Mouse (Mus musculus): ENCODE measurements around the gene Coq5. TPM values are rescaled to one million over a fixed set of nuclear protein-coding genes. Genes with fewer than 3 reads are reported as not detected.
A peak's percentile ranks its signal among the peaks of the same experiment; 100 is the strongest.

Gene Coq5
- total and polyA plus RNA-seq, 3 experiments = 40.5 to 43.3 TPM; not detected in 1

DNA sequence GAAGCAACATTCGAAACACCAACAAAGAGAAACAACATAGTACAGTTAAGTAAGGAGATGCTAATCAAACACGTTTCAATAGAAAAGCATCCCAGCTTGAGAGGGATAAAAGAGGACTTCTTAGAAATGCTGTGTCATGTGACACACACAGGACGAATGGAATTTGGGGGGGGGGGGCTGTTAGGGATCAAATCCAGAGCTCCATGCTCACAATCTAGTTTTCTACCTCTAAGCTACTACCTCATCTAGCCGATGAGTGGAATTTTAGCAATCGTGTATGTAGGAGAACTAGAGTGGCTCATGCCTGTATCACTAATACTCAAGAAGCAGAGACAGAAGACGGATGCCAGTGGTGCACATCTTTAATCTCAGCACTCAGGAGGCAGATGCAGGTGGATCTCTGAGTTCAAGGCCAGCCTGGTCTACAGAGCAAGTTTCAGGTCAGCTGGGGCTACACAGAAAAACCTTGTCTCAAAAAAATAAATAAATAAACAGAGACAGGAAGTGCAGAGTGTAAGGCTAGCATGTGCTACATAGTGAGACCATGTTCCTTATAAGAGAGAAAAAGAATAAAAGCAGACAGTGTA, 5.8 kb upstream of the Coq5 start (continued):
- TF ChIP-seq KAT2A (conservative IDR thresholded peaks at IDR 0.05; ENCODE audit: low read depth, low read length) (no peak), ZC3H11A (IDR thresholded peaks at IDR 0.05; ENCODE audit: low read depth, low read length) (no peak), MAZ (IDR thresholded peaks at IDR 0.05; ENCODE audit: low read depth, low read length) (0 out of 2 replicates have a peak, but pooled peaks have one; percentile 61), ELF1 (IDR thresholded peaks at IDR 0.05; ENCODE audit: low read depth, low read length) (no peak), RAD21 (IDR thresholded peaks at IDR 0.05; ENCODE audit: low read depth, low read length) (no peak), NRF1 (IDR thresholded peaks at IDR 0.05; ENCODE audit: insufficient read depth, low read depth, low read length, poor library complexity, severe bottlenecking) (no peak)

GRCm38 (mm10) chr5:115274353-115274752, 5.1 kb upstream of the Coq5 start:
- H3K9ac ChIP-seq (ENCODE audit: control insufficient read depth, low read depth, low read length, poor library complexity, severe bottlenecking) = peak overlapping the region; percentile 61
- peaks cover 31% of the 10 kb centered on the region for H3K79me2 ChIP-seq (ENCODE audit: control insufficient read depth, insufficient read depth, low read length, poor library complexity)
- no peaks in the 10 kb centered on the region for H3K9me3 ChIP-seq (replicated peaks; ENCODE audit: insufficient read depth, low read length)
- H3K4me3 ChIP-seq (ENCODE audit: control insufficient read depth in 1 of 2, insufficient read depth in 1 of 2, low read depth in 2 of 2, low read length in 2 of 2) = peak overlapping the region; percentile 48 to 62; a peak in 3 of 4 replicates
- peaks cover 15 to 21% of the 10 kb centered on the region in 2 experiments for H3K4me1 ChIP-seq (ENCODE audit: control insufficient read depth in 1 of 2, insufficient read depth in 2 of 2, low read length in 2 of 2)
- H3K36me3 ChIP-seq (ENCODE audit: control insufficient read depth in 1 of 2, insufficient read depth in 2 of 2, low read length in 2 of 2) = peaks cover 3 to 27% of the 10 kb centered on the region in 2 experiments; a peak in 3 of 4 replicates
- DNase-seq (ENCODE audit: low read depth, low spot score) = peak; percentile 59
- peak overlapping the region; percentile 65 for H3K27ac ChIP-seq (ENCODE audit: control insufficient read depth, low read depth, low read length)
- H3K27me3 ChIP-seq (ENCODE audit: control insufficient read depth in 1 of 2, insufficient read depth in 2 of 2, low read length in 2 of 2) = no peaks in the 10 kb centered on the region
- TF ChIP-seq RAD21 (IDR thresholded peaks at IDR 0.05; ENCODE audit: low read depth, low read length) = peak; percentile 4
- no peak for TF ChIP-seq GATA1 (IDR thresholded peaks at IDR 0.05; ENCODE audit: low read depth, low read length)
- TF ChIP-seq NRF1 (IDR thresholded peaks at IDR 0.05; ENCODE audit: insufficient read depth, low read depth, low read length, poor library complexity, severe bottlenecking) = no peak
- no peak for TF ChIP-seq POLR2A (IDR thresholded peaks at IDR 0.05; ENCODE audit: control insufficient read depth in 1 of 2, insufficient read depth in 1 of 2, low read depth in 1 of 2, low read length in 2 of 2, poor library complexity in 1 of 2)
- no peak for TF ChIP-seq MAFK (IDR thresholded peaks at IDR 0.05; ENCODE audit: borderline replicate concordance, low read depth, low read length)
- TF ChIP-seq TBP (IDR thresholded peaks at IDR 0.05; ENCODE audit: low read depth, low read length) = no peak
- no peak for TF ChIP-seq POLR2AphosphoS2 (IDR thresholded peaks at IDR 0.05; ENCODE audit: low read length)
- TF ChIP-seq HCFC1 (IDR thresholded peaks at IDR 0.05; ENCODE audit: low read depth, low read length) = no peak
- TF ChIP-seq SMC3 (IDR thresholded peaks at IDR 0.05; ENCODE audit: low read depth, low read length) = no peak
- TF ChIP-seq ELF1 (IDR thresholded peaks at IDR 0.05; ENCODE audit: low read depth, low read length) = no peak
- TF ChIP-seq E2F4 (IDR thresholded peaks at IDR 0.05; ENCODE audit: borderline replicate concordance, low read depth, low read length) = no peak
- TF ChIP-seq EP300 (IDR thresholded peaks at IDR 0.05; ENCODE audit: low read depth in 1 of 2, low read length in 2 of 2) = 0 out of 4 replicates have a peak, but pooled peaks have one; percentile 4 to 7
- TF ChIP-seq SIN3A (IDR thresholded peaks at IDR 0.05; ENCODE audit: low read length) = peak; percentile 28; the same call in 1 of the 2 replicates
- TF ChIP-seq ZC3H11A (IDR thresholded peaks at IDR 0.05; ENCODE audit: low read depth, low read length) = no peak; the same call in 1 of the 2 replicates
- no peak for TF ChIP-seq ZMIZ1 (IDR thresholded peaks at IDR 0.05; ENCODE audit: low read depth, low read length)
- no peak for TF ChIP-seq MEF2A (IDR thresholded peaks at IDR 0.05; ENCODE audit: extremely low read depth, insufficient replicate concordance, low read depth, low read length, poor library complexity, severe bottlenecking)
- TF ChIP-seq MYC (IDR thresholded peaks at IDR 0.05; ENCODE audit: low read depth, low read length) = peak; percentile 46; the same call in 1 of the 2 replicates
- TF ChIP-seq ETS1 (IDR thresholded peaks at IDR 0.05; ENCODE audit: low read depth, low read length) = no peak
- no peak for TF ChIP-seq MAX (IDR thresholded peaks at IDR 0.05; ENCODE audit: low read length)
- no peak for TF ChIP-seq TCF12 (IDR thresholded peaks at IDR 0.05; ENCODE audit: low read depth, low read length)
- TF ChIP-seq NELFE (IDR thresholded peaks at IDR 0.05; ENCODE audit: low read depth, low read length) = no peak
- no peak for TF ChIP-seq MYB (IDR thresholded peaks at IDR 0.05; ENCODE audit: low read depth, low read length)
- TF ChIP-seq BHLHE40 (IDR thresholded peaks at IDR 0.05; ENCODE audit: borderline replicate concordance, low read depth, low read length) = no peak
- no peak for TF ChIP-seq USF1 (IDR thresholded peaks at IDR 0.05; ENCODE audit: low read depth, low read length)
- TF ChIP-seq CHD2 (IDR thresholded peaks at IDR 0.05; ENCODE audit: low read length) = no peak
- TF ChIP-seq CHD1 (IDR thresholded peaks at IDR 0.05; ENCODE audit: low read depth, low read length) = no peak
- no peak for TF ChIP-seq MAZ (IDR thresholded peaks at IDR 0.05; ENCODE audit: low read depth, low read length)
- no peak for TF ChIP-seq GABPA (IDR thresholded peaks at IDR 0.05; ENCODE audit: low read depth, low read length)
- no peak for TF ChIP-seq KAT2A (conservative IDR thresholded peaks at IDR 0.05; ENCODE audit: low read depth, low read length)
- TF ChIP-seq USF2 (IDR thresholded peaks at IDR 0.05; ENCODE audit: borderline replicate concordance in 1 of 2, insufficient read depth in 1 of 2, low read depth in 1 of 2, low read length in 2 of 2) = no peak
- no peak for TF ChIP-seq ZKSCAN1 (IDR thresholded peaks at IDR 0.05; ENCODE audit: low read depth, low read length)
- TF ChIP-seq UBTF (IDR thresholded peaks at IDR 0.05; ENCODE audit: borderline replicate concordance, insufficient read depth, low read depth, low read length) = no peak
- TF ChIP-seq ZNF384 (IDR thresholded peaks at IDR 0.05; ENCODE audit: low read depth, low read length) = no peak

Measured in MEL (cell line).